8 mouse cellular contexts compared by ENCODE assay signal in genomic region chr1:72583906-72584305, GRCm38 (mm10). TPM values are rescaled to one million over a fixed set of nuclear protein-coding genes. Genes with fewer than 3 reads are reported as not detected.
DNase-seq lines count a peak whose midpoint lies in the region; ATAC-seq lines count a peak whose summit lies in the region.

No protein-coding gene starts in this region.

- H3K36me3 ChIP-seq in forebrain, embryonic 12.5 days (replicated peaks) = peaks cover 25% of the 10 kb centered on the region
- H3K36me3 ChIP-seq in limb, embryonic 15.5 days = peaks cover 32% of the 10 kb centered on the region

- 61% methylated on average over 4 of the region's 4 CpGs for WGBS in forebrain, embryonic 12.5 days
- 70% methylated on average over 4 of the region's 4 CpGs for WGBS in limb, embryonic 15.5 days

- ATAC-seq in forebrain, embryonic 12.5 days (ENCODE audit: low FRiP score) = no peak
- no peak for ATAC-seq in limb, embryonic 15.5 days (ENCODE audit: insufficient number of reproducible peaks, low FRiP score, low TSS enrichment, low read depth)

- peak overlapping the region; percentile 71 for H3K4me3 ChIP-seq in forebrain, embryonic 12.5 days (replicated peaks)
- H3K4me3 ChIP-seq in limb, embryonic 15.5 days = peak overlapping the region; percentile 69

- H3K9me3 ChIP-seq in forebrain, embryonic 12.5 days = no peaks in the 10 kb centered on the region
- no peaks in the 10 kb centered on the region for H3K9me3 ChIP-seq in limb, embryonic 15.5 days

- peak; percentile 20 for DNase-seq in cerebellum, adult 9-10 months
- no peak for DNase-seq in cerebellum, postnatal 36 days
- peak; percentile 43 for DNase-seq in 3T3-L1 (ENCODE audit: low read depth, low spot score)
- DNase-seq in ovary, postnatal 10 days (ENCODE audit: low spot score) = no peak
- DNase-seq in gastrocnemius, postnatal 14 days = no peak
- DNase-seq in layer of hippocampus, adult 11-12 months (ENCODE audit: low spot score) = no peak

- H3K9ac ChIP-seq in forebrain, embryonic 12.5 days = peak overlapping the region; percentile 62
- peak overlapping the region; percentile 59 for H3K9ac ChIP-seq in limb, embryonic 15.5 days

- peaks cover 21% of the 10 kb centered on the region for H3K4me1 ChIP-seq in forebrain, embryonic 12.5 days
- H3K4me1 ChIP-seq in limb, embryonic 15.5 days = peaks cover 10% of the 10 kb centered on the region

- H3K27me3 ChIP-seq in forebrain, embryonic 12.5 days = no peaks in the 10 kb centered on the region
- H3K27me3 ChIP-seq in limb, embryonic 15.5 days = no peaks in the 10 kb centered on the region

- H3K27ac ChIP-seq in forebrain, embryonic 12.5 days = no peak overlapping the region
- H3K27ac ChIP-seq in limb, embryonic 15.5 days = no peak overlapping the region; the same call in 1 of the 2 replicates

- H3K4me2 ChIP-seq in forebrain, embryonic 12.5 days = peak overlapping the region; percentile 56
- H3K4me2 ChIP-seq in limb, embryonic 15.5 days = peak overlapping the region; percentile 60

- intact Hi-C loops in gastrocnemius, postnatal 14 days (cut with DNase I; ENCODE audit: low total_unique reads) = loop anchor here (10.0 kb wide), 1 partner anchor 269 kb away; no protein-coding TSS in a partner anchor

RNA-seq across cellular contexts. Expression of gene Smarcal1, which starts 0.9 kb away (rescaled TPM):
- polyA plus RNA-seq in forebrain, embryonic 12.5 days (2016; fragmentation: Nextera tagmentation; extraction: Ambion mirVana) = 31.7 and 31.8 TPM in 2 replicates
- 21.6 and 23.8 TPM in 2 replicates for polyA plus RNA-seq in limb, embryonic 15.5 days (2015; fragmentation: Nextera tagmentation; extraction: Ambion mirVana)
- total RNA-seq in gastrocnemius, postnatal 14 days (2021) = 10 to 100 TPM; 16.7 TPM

RNA-seq across cellular contexts. Expression of gene March4, which starts 47.2 kb away (rescaled TPM):
- 0.57 and 0.91 TPM in 2 replicates for polyA plus RNA-seq in forebrain, embryonic 12.5 days (2016; fragmentation: Nextera tagmentation; extraction: Ambion mirVana)
- polyA plus RNA-seq in limb, embryonic 15.5 days (2015; fragmentation: Nextera tagmentation; extraction: Ambion mirVana) = not detected in 2 replicates
- total RNA-seq in gastrocnemius, postnatal 14 days (2021) = under 1 TPM; 0.04 to 0.16 TPM

Comparison
In these comparisons a context has a peak if more than half of its experiments do, and no peak if none do; other contexts are left out.
1. DNase-seq: peak in cerebellum, adult 9-10 months (single experiment) and 3T3-L1 (single experiment); none in cerebellum, postnatal 36 days (0 of 2), ovary, postnatal 10 days (single experiment), gastrocnemius, postnatal 14 days (single experiment) and layer of hippocampus, adult 11-12 months (single experiment).